Mouse (Mus musculus): ENCODE results near the gene Ube4b. TPM values are rescaled to one million over a fixed set of nuclear protein-coding genes. Genes with fewer than 3 reads are reported as not detected.

The Ube4b gene
- total and polyA plus RNA-seq, 3 experiments, result 28.4 to 104 (median 71.0) TPM

GRCm38 (mm10) chr4:149357982-149358381 lies 68.6 kb downstream of the Ube4b start:
- Histone ChIP-seq H3K4me3 (ENCODE audit: control insufficient read depth in 1 of 2, insufficient read depth in 1 of 2, low read depth in 2 of 2, low read length in 2 of 2) (no peak overlapping the region), H3K79me2 (ENCODE audit: control insufficient read depth, insufficient read depth, low read length, poor library complexity) (no peaks in the 10 kb centered on the region), H3K9me3 (replicated peaks; ENCODE audit: insufficient read depth, low read length) (no peaks in the 10 kb centered on the region), H3K36me3 (ENCODE audit: control insufficient read depth in 1 of 2, insufficient read depth in 2 of 2, low read length in 2 of 2) (peaks cover 0 to 8% of the 10 kb centered on the region in 2 experiments; a peak in 2 of 4 replicates), H3K4me1 (ENCODE audit: control insufficient read depth in 1 of 2, insufficient read depth in 2 of 2, low read length in 2 of 2) (no peaks in the 10 kb centered on the region), H3K9ac (ENCODE audit: control insufficient read depth, low read depth, low read length, poor library complexity, severe bottlenecking) (no peak overlapping the region), H3K27me3 (ENCODE audit: control insufficient read depth in 1 of 2, insufficient read depth in 2 of 2, low read length in 2 of 2) (no peaks in the 10 kb centered on the region), H3K27ac (ENCODE audit: control insufficient read depth, low read depth, low read length) (no peak overlapping the region)
- TF ChIP-seq MXI1 (IDR thresholded peaks at IDR 0.05; ENCODE audit: low read depth, low read length) (no peak), RCOR1 (IDR thresholded peaks at IDR 0.05; ENCODE audit: low read depth, low read length) (no peak), USF1 (IDR thresholded peaks at IDR 0.05; ENCODE audit: low read depth, low read length) (no peak)
- DNase-seq (ENCODE audit: low read depth, low spot score), result no peak

- H3K36me3 ChIP-seq (ENCODE audit: control insufficient read depth in 1 of 2, insufficient read depth in 2 of 2, low read length in 2 of 2), result peaks cover 0 to 8% of the 10 kb centered on the region in 2 experiments; a peak in 2 of 4 replicates
- no peaks in the 10 kb centered on the region for H3K4me1 ChIP-seq (ENCODE audit: control insufficient read depth in 1 of 2, insufficient read depth in 2 of 2, low read length in 2 of 2)
- H3K27ac ChIP-seq (ENCODE audit: control insufficient read depth, low read depth, low read length), result no peak overlapping the region
- no peak for DNase-seq (ENCODE audit: low read depth, low spot score)
- H3K9ac ChIP-seq (ENCODE audit: control insufficient read depth, low read depth, low read length, poor library complexity, severe bottlenecking), result no peak overlapping the region
- no peak for TF ChIP-seq UBTF (IDR thresholded peaks at IDR 0.05; ENCODE audit: borderline replicate concordance, insufficient read depth, low read depth, low read length)
- no peak for TF ChIP-seq SMC3 (IDR thresholded peaks at IDR 0.05; ENCODE audit: low read depth, low read length)
- no peak for TF ChIP-seq ELF1 (IDR thresholded peaks at IDR 0.05; ENCODE audit: low read depth, low read length)
- TF ChIP-seq TAL1 (IDR thresholded peaks at IDR 0.05; ENCODE audit: low read length), result no peak
- no peak for TF ChIP-seq POLR2A (IDR thresholded peaks at IDR 0.05; ENCODE audit: control insufficient read depth in 1 of 2, insufficient read depth in 1 of 2, low read depth in 1 of 2, low read length in 2 of 2, poor library complexity in 1 of 2)
- TF ChIP-seq POLR2AphosphoS2 (IDR thresholded peaks at IDR 0.05; ENCODE audit: low read length), result no peak
- no peak overlapping the region for H3K4me3 ChIP-seq (ENCODE audit: control insufficient read depth in 1 of 2, insufficient read depth in 1 of 2, low read depth in 2 of 2, low read length in 2 of 2)
- no peaks in the 10 kb centered on the region for H3K27me3 ChIP-seq (ENCODE audit: control insufficient read depth in 1 of 2, insufficient read depth in 2 of 2, low read length in 2 of 2)
- no peaks in the 10 kb centered on the region for H3K9me3 ChIP-seq (replicated peaks; ENCODE audit: insufficient read depth, low read length)
- H3K79me2 ChIP-seq (ENCODE audit: control insufficient read depth, insufficient read depth, low read length, poor library complexity), result no peaks in the 10 kb centered on the region
Measured at GRCm38 (mm10) chr4:149354671-149355070, 71.9 kb downstream of the Ube4b start.

GRCm38 (mm10) chr4:149351596-149352150 lies 74.9 kb downstream of the Ube4b start:
- no peak overlapping the region for H3K4me3 ChIP-seq (ENCODE audit: control insufficient read depth in 1 of 2, insufficient read depth in 1 of 2, low read depth in 2 of 2, low read length in 2 of 2)
- H3K27ac ChIP-seq (ENCODE audit: control insufficient read depth, low read depth, low read length), result no peak overlapping the region
- DNase-seq (ENCODE audit: low read depth, low spot score), result no peak
- TF ChIP-seq KAT2A (conservative IDR thresholded peaks at IDR 0.05; ENCODE audit: low read depth, low read length) (no peak), MAZ (IDR thresholded peaks at IDR 0.05; ENCODE audit: low read depth, low read length) (no peak), TCF12 (IDR thresholded peaks at IDR 0.05; ENCODE audit: low read depth, low read length) (no peak), MEF2A (IDR thresholded peaks at IDR 0.05; ENCODE audit: extremely low read depth, insufficient replicate concordance, low read depth, low read length, poor library complexity, severe bottlenecking) (no peak), EP300 (IDR thresholded peaks at IDR 0.05; ENCODE audit: low read depth in 1 of 2, low read length in 2 of 2) (no peak), ZC3H11A (IDR thresholded peaks at IDR 0.05; ENCODE audit: low read depth, low read length) (no peak), MXI1 (IDR thresholded peaks at IDR 0.05; ENCODE audit: low read depth, low read length) (no peak), POLR2AphosphoS5 (IDR thresholded peaks at IDR 0.05; ENCODE audit: borderline replicate concordance, low read depth, low read length) (no peak), MYB (IDR thresholded peaks at IDR 0.05; ENCODE audit: low read depth, low read length) (no peak), SIN3A (IDR thresholded peaks at IDR 0.05; ENCODE audit: low read length) (no peak), MYC (IDR thresholded peaks at IDR 0.05; ENCODE audit: low read depth, low read length) (no peak), GABPA (IDR thresholded peaks at IDR 0.05; ENCODE audit: low read depth, low read length) (no peak), SMC3 (IDR thresholded peaks at IDR 0.05; ENCODE audit: low read depth, low read length) (no peak), CHD2 (IDR thresholded peaks at IDR 0.05; ENCODE audit: low read length) (no peak), POLR2A (IDR thresholded peaks at IDR 0.05; ENCODE audit: control insufficient read depth in 1 of 2, insufficient read depth in 1 of 2, low read depth in 1 of 2, low read length in 2 of 2, poor library complexity in 1 of 2) (no peak)
- H3K4me1 ChIP-seq (ENCODE audit: control insufficient read depth in 1 of 2, insufficient read depth in 2 of 2, low read length in 2 of 2), result no peaks in the 10 kb centered on the region
- H3K27me3 ChIP-seq (ENCODE audit: control insufficient read depth in 1 of 2, insufficient read depth in 2 of 2, low read length in 2 of 2), result no peaks in the 10 kb centered on the region
- H3K79me2 ChIP-seq (ENCODE audit: control insufficient read depth, insufficient read depth, low read length, poor library complexity), result no peaks in the 10 kb centered on the region
- H3K36me3 ChIP-seq (ENCODE audit: control insufficient read depth in 1 of 2, insufficient read depth in 2 of 2, low read length in 2 of 2), result peaks cover 0 to 6% of the 10 kb centered on the region in 2 experiments; a peak in 2 of 4 replicates
- H3K9ac ChIP-seq (ENCODE audit: control insufficient read depth, low read depth, low read length, poor library complexity, severe bottlenecking), result no peak overlapping the region
- H3K9me3 ChIP-seq (replicated peaks; ENCODE audit: insufficient read depth, low read length), result no peaks in the 10 kb centered on the region

Measured in MEL (cell line).